Mouse (Mus musculus): ENCODE data around the gene Irf1. TPM values are rescaled to one million over a fixed set of nuclear protein-coding genes. Genes with fewer than 3 reads are reported as not detected.

Gene Irf1
- 0.25 and 0.32 TPM in 2 replicates for polyA plus RNA-seq (2012)

GRCm38 (mm10) chr11:53769760-53770124 is at the start of gene Irf1:
Gene Irf1, plus strand, starts transcription at chr11:53770014.
- no peak for TF ChIP-seq GATA1 (IDR thresholded peaks at IDR 0.05; ENCODE audit: low read length)

GRCm38 (mm10) chr11:53720715-53721114 is 49.1 kb upstream of the Irf1 start, which contains the start of gene Il5:
Gene Il5, plus strand, starts transcription at chr11:53720794.
- TF ChIP-seq GATA1 (IDR thresholded peaks at IDR 0.05; ENCODE audit: low read length) = no peak

GRCm38 (mm10) chr11:53731457-53731856 is 38.4 kb upstream of the Irf1 start:
- no peak for TF ChIP-seq GATA1 (IDR thresholded peaks at IDR 0.05; ENCODE audit: low read length)

GRCm38 (mm10) chr11:53732244-53732643 is 37.6 kb upstream of the Irf1 start:
- TF ChIP-seq GATA1 (IDR thresholded peaks at IDR 0.05; ENCODE audit: low read length) = no peak

- TF ChIP-seq GATA1 (IDR thresholded peaks at IDR 0.05; ENCODE audit: low read length) = no peak
These were observed 36.0 kb upstream of the Irf1 start for GRCm38 (mm10) chr11:53733824-53734223.

- no peak for TF ChIP-seq GATA1 (IDR thresholded peaks at IDR 0.05; ENCODE audit: low read length)
These were observed 35.4 kb upstream of the Irf1 start for GRCm38 (mm10) chr11:53734431-53734830.

- no peak for TF ChIP-seq GATA1 (IDR thresholded peaks at IDR 0.05; ENCODE audit: low read length)
These were observed 34.7 kb upstream of the Irf1 start for GRCm38 (mm10) chr11:53734970-53735681.

- no peak for TF ChIP-seq GATA1 (IDR thresholded peaks at IDR 0.05; ENCODE audit: low read length)
These were observed 34.0 kb upstream of the Irf1 start for GRCm38 (mm10) chr11:53735682-53736245.

- no peak for TF ChIP-seq GATA1 (IDR thresholded peaks at IDR 0.05; ENCODE audit: low read length)
These were observed 32.8 kb upstream of the Irf1 start for GRCm38 (mm10) chr11:53736771-53737572.

- no peak for TF ChIP-seq GATA1 (IDR thresholded peaks at IDR 0.05; ENCODE audit: low read length)
These were observed 32.3 kb upstream of the Irf1 start for GRCm38 (mm10) chr11:53737573-53737946.

- no peak for TF ChIP-seq GATA1 (IDR thresholded peaks at IDR 0.05; ENCODE audit: low read length)
These were observed 27.5 kb upstream of the Irf1 start for GRCm38 (mm10) chr11:53742353-53742752.

- no peak for TF ChIP-seq GATA1 (IDR thresholded peaks at IDR 0.05; ENCODE audit: low read length)
These were observed 24.6 kb upstream of the Irf1 start for GRCm38 (mm10) chr11:53745260-53745659.

GRCm38 (mm10) chr11:53747985-53748384 is 21.8 kb upstream of the Irf1 start:
- TF ChIP-seq GATA1 (IDR thresholded peaks at IDR 0.05; ENCODE audit: low read length) = no peak

GRCm38 (mm10) chr11:53748614-53749013 is 21.2 kb upstream of the Irf1 start:
- TF ChIP-seq GATA1 (IDR thresholded peaks at IDR 0.05; ENCODE audit: low read length) = no peak

- TF ChIP-seq GATA1 (IDR thresholded peaks at IDR 0.05; ENCODE audit: low read length) = no peak
These were observed 20.5 kb upstream of the Irf1 start for GRCm38 (mm10) chr11:53749306-53749705.

- no peak for TF ChIP-seq GATA1 (IDR thresholded peaks at IDR 0.05; ENCODE audit: low read length)
These were observed 20.0 kb upstream of the Irf1 start for GRCm38 (mm10) chr11:53749716-53750352.
